Mouse (Mus musculus): Measurements from ENCODE around the gene Fndc3b. TPM values are rescaled to one million over a fixed set of nuclear protein-coding genes. Genes with fewer than 3 reads are reported as not detected.

Fndc3b gene
- polyA plus RNA-seq, 2 experiments, result 4.2 to 5.5 TPM

DNA sequence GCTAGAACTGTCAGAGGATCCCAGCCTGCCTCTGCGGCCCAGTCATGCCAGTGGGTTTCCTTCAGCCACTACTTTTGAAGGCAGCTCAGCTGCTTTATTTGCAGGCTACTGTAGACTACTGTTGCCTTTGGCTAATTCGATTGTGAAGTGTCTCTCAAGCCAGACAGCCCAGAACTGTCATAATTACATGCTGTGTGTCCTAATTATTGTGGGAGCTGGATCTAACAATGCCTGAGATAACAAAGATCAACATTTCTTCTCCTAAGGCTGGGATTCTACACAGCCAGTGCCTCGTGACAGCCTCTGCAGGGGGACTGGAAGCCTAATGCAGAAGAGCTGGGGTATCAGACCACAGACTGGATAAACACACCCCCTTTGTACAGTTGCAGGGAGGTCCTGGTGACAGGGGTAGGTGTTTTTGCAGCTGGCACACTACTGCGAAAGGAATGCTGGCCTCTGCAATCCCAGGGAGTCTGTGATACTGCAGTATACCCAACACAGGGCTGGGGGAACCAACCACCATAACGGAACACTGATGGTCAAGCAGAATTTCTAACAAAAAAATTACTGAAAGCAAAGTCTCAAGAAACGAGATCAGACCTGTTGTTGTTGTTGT lies 74.0 kb downstream of the Fndc3b start:
- DNase-seq (ENCODE audit: low read depth in 3 of 3, low spot score in 3 of 3), result no peak
- Histone ChIP-seq H3K4me2 (ENCODE audit: low read depth) (no peak overlapping the region), H3K9me3 (ENCODE audit: control insufficient read depth, low read length) (no peaks in the 10 kb centered on the region), H3K27ac (no peak overlapping the region), H3K36me3 (replicated peaks; ENCODE audit: control insufficient read depth, insufficient read depth, low read depth) (no peaks in the 10 kb centered on the region), H3K4me3 (ENCODE audit: insufficient read depth in 1 of 2, low read depth in 2 of 2, low read length in 2 of 2) (no peak overlapping the region), H3K4me1 (replicated peaks; ENCODE audit: control insufficient read depth in 2 of 2, insufficient read depth in 2 of 2, low read length in 1 of 2) (peaks cover 0 to 14% of the 10 kb centered on the region in 2 experiments; a peak in 2 of 4 replicates), H3K27me3 (ENCODE audit: control insufficient read depth, insufficient read depth, low read length) (no peaks in the 10 kb centered on the region), H3K9ac (replicated peaks) (no peak overlapping the region)
- TF ChIP-seq CTCF (IDR thresholded peaks at IDR 0.05; ENCODE audit: low read depth) (no peak), EP300 (IDR thresholded peaks at IDR 0.05; ENCODE audit: low read depth) (no peak)
- no peak for ATAC-seq (ENCODE audit: insufficient read depth)
- WGBS (ENCODE audit: insufficient replicate concordance), result 59% methylated on average over 6 of the region's 6 CpGs

- WGBS (ENCODE audit: insufficient replicate concordance), result 56% methylated on average over 3 of the region's 3 CpGs
- H3K4me2 ChIP-seq (ENCODE audit: low read depth), result no peak overlapping the region
- ATAC-seq (ENCODE audit: insufficient read depth), result no peak
- H3K9me3 ChIP-seq (ENCODE audit: control insufficient read depth, low read length), result no peaks in the 10 kb centered on the region
- H3K27me3 ChIP-seq (ENCODE audit: control insufficient read depth, insufficient read depth, low read length), result no peaks in the 10 kb centered on the region
- H3K27ac ChIP-seq, result no peak overlapping the region
- H3K36me3 ChIP-seq (replicated peaks; ENCODE audit: control insufficient read depth, insufficient read depth, low read depth), result no peaks in the 10 kb centered on the region
- peaks cover 0 to 16% of the 10 kb centered on the region in 2 experiments; a peak in 2 of 4 replicates for H3K4me1 ChIP-seq (replicated peaks; ENCODE audit: control insufficient read depth in 2 of 2, insufficient read depth in 2 of 2, low read length in 1 of 2)
- no peak overlapping the region for H3K4me3 ChIP-seq (ENCODE audit: insufficient read depth in 1 of 2, low read depth in 2 of 2, low read length in 2 of 2)
- no peak overlapping the region for H3K9ac ChIP-seq (replicated peaks)
- DNase-seq (ENCODE audit: low read depth in 3 of 3, low spot score in 3 of 3), result no peak
- TF ChIP-seq CTCF (IDR thresholded peaks at IDR 0.05; ENCODE audit: low read depth), result no peak
- TF ChIP-seq EP300 (IDR thresholded peaks at IDR 0.05; ENCODE audit: low read depth), result no peak
Observed at GRCm38 (mm10) chr3:27635776-27636175, 75.3 kb downstream of the Fndc3b start.

DNA sequence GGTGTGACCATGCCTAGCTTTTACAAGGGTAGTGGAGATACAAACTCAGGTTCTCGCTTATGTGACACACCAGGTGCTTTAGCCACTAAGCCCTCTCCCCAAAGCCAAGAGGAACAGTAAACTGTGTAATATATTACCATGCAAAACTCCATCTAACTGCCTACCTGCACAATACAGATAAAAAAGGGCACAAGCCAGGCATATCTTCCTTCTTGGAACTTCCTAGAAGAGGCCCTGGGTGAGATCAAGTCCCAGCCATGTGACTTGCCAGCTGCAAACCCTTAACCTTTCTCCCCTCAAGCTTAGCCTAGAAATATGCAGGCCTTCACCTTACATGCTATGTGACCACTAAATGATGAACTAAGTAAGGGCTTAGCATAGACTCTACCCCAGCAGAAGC lies 78.2 kb downstream of the Fndc3b start:
- no peak overlapping the region for H3K27ac ChIP-seq
- ATAC-seq (ENCODE audit: insufficient read depth), result peak; percentile 52; the same call in 1 of the 2 replicates
- no peaks in the 10 kb centered on the region for H3K27me3 ChIP-seq (ENCODE audit: control insufficient read depth, insufficient read depth, low read length)
- peaks cover 0 to 16% of the 10 kb centered on the region in 2 experiments; a peak in 2 of 4 replicates for H3K4me1 ChIP-seq (replicated peaks; ENCODE audit: control insufficient read depth in 2 of 2, insufficient read depth in 2 of 2, low read length in 1 of 2)
- 55% methylated on average over 1 of the region's 1 CpGs for WGBS (ENCODE audit: insufficient replicate concordance)
- TF ChIP-seq EP300 (IDR thresholded peaks at IDR 0.05; ENCODE audit: low read depth), result no peak
- TF ChIP-seq CTCF (IDR thresholded peaks at IDR 0.05; ENCODE audit: low read depth), result no peak
- H3K4me3 ChIP-seq (ENCODE audit: insufficient read depth in 1 of 2, low read depth in 2 of 2, low read length in 2 of 2), result no peak overlapping the region
- no peak overlapping the region for H3K9ac ChIP-seq (replicated peaks)
- H3K36me3 ChIP-seq (replicated peaks; ENCODE audit: control insufficient read depth, insufficient read depth, low read depth), result no peaks in the 10 kb centered on the region
- peak overlapping the region; percentile 8; the same call in 1 of the 2 replicates for H3K4me2 ChIP-seq (ENCODE audit: low read depth)
- H3K9me3 ChIP-seq (ENCODE audit: control insufficient read depth, low read length), result no peaks in the 10 kb centered on the region
- no peak for DNase-seq (ENCODE audit: low read depth in 3 of 3, low spot score in 3 of 3)

- TF ChIP-seq EP300 (IDR thresholded peaks at IDR 0.05; ENCODE audit: low read depth) (no peak), CTCF (IDR thresholded peaks at IDR 0.05; ENCODE audit: low read depth) (no peak)
- no peak overlapping the region for H3K27ac ChIP-seq
- no peak overlapping the region for H3K4me2 ChIP-seq (ENCODE audit: low read depth)
- 72% methylated on average over 7 of the region's 7 CpGs for WGBS (ENCODE audit: insufficient replicate concordance)
- no peaks in the 10 kb centered on the region for H3K36me3 ChIP-seq (replicated peaks; ENCODE audit: control insufficient read depth, insufficient read depth, low read depth)
- ATAC-seq (ENCODE audit: insufficient read depth) (no peak), DNase-seq (ENCODE audit: low read depth in 3 of 3, low spot score in 3 of 3) (no peak)
- no peaks in the 10 kb centered on the region for H3K27me3 ChIP-seq (ENCODE audit: control insufficient read depth, insufficient read depth, low read length)
- no peaks in the 10 kb centered on the region for H3K9me3 ChIP-seq (ENCODE audit: control insufficient read depth, low read length)
- H3K4me3 ChIP-seq (ENCODE audit: insufficient read depth in 1 of 2, low read depth in 2 of 2, low read length in 2 of 2), result no peak overlapping the region
- H3K4me1 ChIP-seq (replicated peaks; ENCODE audit: control insufficient read depth in 2 of 2, insufficient read depth in 2 of 2, low read length in 1 of 2), result peaks cover 0 to 16% of the 10 kb centered on the region in 2 experiments; a peak in 2 of 4 replicates
- H3K9ac ChIP-seq (replicated peaks), result no peak overlapping the region
Observed at GRCm38 (mm10) chr3:27631112-27631511, 80.0 kb downstream of the Fndc3b start.

GRCm38 (mm10) chr3:27629716-27630115 lies 81.4 kb downstream of the Fndc3b start:
- Histone ChIP-seq H3K9ac (replicated peaks) (no peak overlapping the region), H3K27ac (no peak overlapping the region), H3K9me3 (ENCODE audit: control insufficient read depth, low read length) (no peaks in the 10 kb centered on the region), H3K4me1 (replicated peaks; ENCODE audit: control insufficient read depth in 2 of 2, insufficient read depth in 2 of 2, low read length in 1 of 2) (peaks cover 0 to 16% of the 10 kb centered on the region in 2 experiments; a peak in 2 of 4 replicates), H3K4me2 (ENCODE audit: low read depth) (no peak overlapping the region), H3K36me3 (replicated peaks; ENCODE audit: control insufficient read depth, insufficient read depth, low read depth) (no peaks in the 10 kb centered on the region), H3K4me3 (ENCODE audit: insufficient read depth in 1 of 2, low read depth in 2 of 2, low read length in 2 of 2) (no peak overlapping the region), H3K27me3 (ENCODE audit: control insufficient read depth, insufficient read depth, low read length) (no peaks in the 10 kb centered on the region)
- ATAC-seq (ENCODE audit: insufficient read depth), result no peak
- TF ChIP-seq EP300 (IDR thresholded peaks at IDR 0.05; ENCODE audit: low read depth) (no peak), CTCF (IDR thresholded peaks at IDR 0.05; ENCODE audit: low read depth) (no peak)
- 78% methylated on average over 5 of the region's 5 CpGs for WGBS (ENCODE audit: insufficient replicate concordance)
- no peak for DNase-seq (ENCODE audit: low read depth in 3 of 3, low spot score in 3 of 3)

Data from liver, embryonic 14.5 days (tissue).